Mouse (Mus musculus) myocyte (in vitro differentiated cells): ENCODE measurements around the gene Ankrd12. TPM values are rescaled to one million over a fixed set of nuclear protein-coding genes. Genes with fewer than 3 reads are reported as not detected.

Source experiments
- H3K27me3 ChIP-seq: one replicate; pipeline ENCODE4 v1.6.1; 2011; ENCODE audit not compliant: control insufficient read depth, insufficient read depth, insufficient read length
- H3K36me3 ChIP-seq: one replicate; pipeline ENCODE4 v1.6.1; 2011; ENCODE audit not compliant: control insufficient read depth, insufficient read depth
- H3K4me2 ChIP-seq: one replicate; pipeline ENCODE4 v1.6.1; 2011; ENCODE audit warnings: low read depth, control low read depth
- H3K4me3 ChIP-seq: one replicate; pipeline ENCODE4 v1.5.1; 2011; ENCODE audit warnings: mild to moderate bottlenecking, control low read depth, moderate library complexity
- H3K79me2 ChIP-seq: one replicate; pipeline ENCODE4 v1.6.1; 2011; ENCODE audit not compliant: control insufficient read depth, insufficient read depth
- H3ac ChIP-seq: one replicate; pipeline ENCODE4 v1.6.1; 2011; ENCODE audit not compliant: control insufficient read depth, insufficient read length
- CEBPB ChIP-seq: IDR thresholded peaks from 2 replicates; pipeline ENCODE4 v1.6.1; 2011; ENCODE audit warnings: mild to moderate bottlenecking, moderate library complexity; ENCODE audit not compliant: poor library complexity, insufficient read depth, severe bottlenecking
- E2F4 ChIP-seq: IDR thresholded peaks from one replicate; pipeline ENCODE4 v1.6.1; 2011; ENCODE audit warnings: mild to moderate bottlenecking, control low read depth, moderate library complexity; ENCODE audit not compliant: insufficient read depth
- MAX ChIP-seq: IDR thresholded peaks from one replicate; pipeline ENCODE4 v1.6.1; 2011; ENCODE audit warnings: low read depth, mild to moderate bottlenecking, control low read depth
- MYOD1 ChIP-seq, 3 experiments: IDR thresholded peaks; one replicate each; pipeline ENCODE4 v1.6.1; 2011; ENCODE audit warnings: control low read depth in 2 of 3, low read depth in 2 of 3, mild to moderate bottlenecking in 2 of 3, moderate library complexity in 1 of 3; ENCODE audit not compliant: insufficient read length in 2 of 3, control insufficient read depth in 1 of 3
- MYOG ChIP-seq, 3 experiments: IDR thresholded peaks; one replicate each; pipeline ENCODE4 v1.6.1; 2011; ENCODE audit warnings: control low read depth in 2 of 3, low read depth in 2 of 3, mild to moderate bottlenecking in 2 of 3; ENCODE audit not compliant: insufficient read length in 2 of 3, control insufficient read depth in 1 of 3, insufficient read depth in 1 of 3
- POLR2A ChIP-seq: IDR thresholded peaks from one replicate; pipeline ENCODE4 v1.6.1; 2011; ENCODE audit warnings: low read depth, mild to moderate bottlenecking, control low read depth, moderate library complexity; ENCODE audit not compliant: insufficient read length
- POLR2AphosphoS2 ChIP-seq: IDR thresholded peaks from one replicate; pipeline ENCODE4 v1.6.1; 2011; ENCODE audit warnings: low read depth, control low read depth; ENCODE audit not compliant: insufficient read length
- REST ChIP-seq: IDR thresholded peaks from one replicate; pipeline ENCODE4 v1.6.1; 2011; ENCODE audit warnings: mild to moderate bottlenecking, control low read depth, moderate library complexity; ENCODE audit not compliant: insufficient read depth, insufficient read length
- SRF ChIP-seq: IDR thresholded peaks from one replicate; pipeline ENCODE4 v1.6.1; 2011; ENCODE audit warnings: low read depth; ENCODE audit not compliant: control insufficient read depth, insufficient read length
- TCF12 ChIP-seq: IDR thresholded peaks from one replicate; pipeline ENCODE4 v1.6.1; 2011; ENCODE audit warnings: mild to moderate bottlenecking, control low read depth; ENCODE audit not compliant: poor library complexity, insufficient read depth, severe bottlenecking
- TCF3 ChIP-seq: IDR thresholded peaks from one replicate; pipeline ENCODE4 v1.6.1; 2011; ENCODE audit warnings: low read depth, control low read depth; ENCODE audit not compliant: insufficient read length
- USF1 ChIP-seq: IDR thresholded peaks from one replicate; pipeline ENCODE4 v1.6.1; 2011; ENCODE audit warnings: low read depth, mild to moderate bottlenecking, control low read depth, moderate library complexity
- polyA plus RNA-seq: library from polyadenylated mRNA; unstranded; fragments of >200 nt; fragmentation: generic; extraction: Trizol; gene quantifications from one replicate; pipeline ENCODE4 v1.2.1, GENCODE M21; 2012; ENCODE audit warnings: missing spikeins

The Ankrd12 gene
- polyA plus RNA-seq, 1 experiment = 2.7 TPM

DNA sequence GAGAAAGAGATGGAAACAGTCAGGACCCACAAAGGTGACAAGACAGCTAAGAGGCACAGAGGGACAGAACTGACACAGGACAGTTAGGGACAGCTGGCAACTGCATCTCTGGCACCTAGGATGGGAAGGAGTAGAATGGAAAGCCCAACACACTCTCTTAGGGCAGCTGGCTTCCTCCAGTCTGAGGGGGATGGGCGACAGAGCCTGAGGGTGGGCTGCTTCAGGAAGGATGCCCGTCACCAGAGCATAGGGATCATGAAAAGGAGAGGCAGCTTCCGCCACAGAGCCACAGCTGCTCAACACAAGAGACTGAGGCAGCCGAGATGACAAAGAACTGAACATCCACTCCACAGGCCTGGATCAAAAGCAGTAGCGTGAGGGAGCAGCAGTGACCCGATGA, 145.4 kb downstream of the Ankrd12 start:
- TF ChIP-seq MYOG (IDR thresholded peaks at IDR 0.05; ENCODE audit: control insufficient read depth in 1 of 3, insufficient read depth in 1 of 3, insufficient read length in 2 of 3, low read depth in 2 of 3) (peak in 1 of 3 experiments; percentile 4), POLR2A (no peak), MYOD1 (IDR thresholded peaks at IDR 0.05; ENCODE audit: control insufficient read depth in 1 of 3, insufficient read length in 2 of 3, low read depth in 2 of 3) (peak in 1 of 3 experiments; percentile 3)
- Histone ChIP-seq H3K36me3 (no peaks in the 10 kb centered on the region), H3K79me2 (no peaks in the 10 kb centered on the region), H3K4me2 (peak overlapping the region; percentile 27), H3K4me3 (no peak overlapping the region), H3K27me3 (no peaks in the 10 kb centered on the region), H3ac (no peak overlapping the region)

DNA sequence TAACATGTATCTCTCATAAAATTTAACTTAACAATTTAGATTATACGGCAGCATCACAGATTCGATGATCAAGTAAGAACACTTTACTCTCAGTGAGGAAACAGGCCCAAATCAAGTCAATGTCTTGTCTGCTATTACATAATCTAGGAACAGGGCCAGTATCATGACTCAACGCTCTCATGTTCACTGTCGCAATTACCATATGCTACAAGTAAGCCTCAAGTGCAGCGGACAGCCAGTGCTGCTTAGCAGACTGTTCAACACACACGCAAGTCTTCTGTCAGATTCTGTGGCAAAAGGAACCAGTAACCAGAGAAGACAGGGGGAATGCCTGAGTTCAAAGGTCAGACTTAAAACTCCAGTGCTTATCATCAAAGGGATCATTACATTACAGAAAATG, 145.9 kb downstream of the Ankrd12 start:
- Histone ChIP-seq H3ac (no peak overlapping the region), H3K27me3 (no peaks in the 10 kb centered on the region), H3K36me3 (no peaks in the 10 kb centered on the region), H3K4me3 (no peak overlapping the region), H3K79me2 (no peaks in the 10 kb centered on the region), H3K4me2 (peak overlapping the region; percentile 27)
- TF ChIP-seq USF1 (no peak), CEBPB (peak; percentile 80)

DNA sequence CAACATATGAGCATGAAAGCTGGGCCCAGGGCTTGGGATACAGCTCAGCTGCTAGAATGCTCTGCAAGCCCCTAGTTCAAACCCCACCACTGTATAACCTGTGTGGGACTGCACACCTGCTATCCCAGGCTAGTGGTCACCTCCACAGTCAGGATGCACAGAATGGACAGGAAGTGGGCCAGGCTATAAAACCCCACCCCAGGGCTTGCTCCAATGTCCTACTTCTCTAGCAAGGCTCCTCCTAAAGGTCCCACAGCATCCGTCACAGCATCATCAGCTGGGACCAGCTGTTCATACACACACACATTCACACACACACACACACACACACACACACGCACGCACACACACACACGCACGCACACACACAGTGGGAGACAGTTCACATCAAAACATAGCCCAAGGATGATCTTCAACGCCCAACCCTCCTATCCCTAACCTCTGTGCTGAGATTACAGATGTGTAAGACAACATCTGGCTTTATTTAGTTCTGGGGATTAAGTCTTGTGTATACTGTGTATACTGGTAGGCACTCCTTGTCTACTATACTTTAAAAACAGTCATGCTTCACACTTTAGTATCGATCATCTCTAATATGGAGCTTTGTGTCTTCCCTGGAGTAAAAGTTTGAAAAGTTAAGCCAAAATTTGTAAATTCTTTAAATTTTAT, 146.6 kb downstream of the Ankrd12 start:
- Histone ChIP-seq H3K4me3 (no peak overlapping the region), H3K36me3 (no peaks in the 10 kb centered on the region), H3ac (no peak overlapping the region), H3K79me2 (no peaks in the 10 kb centered on the region), H3K4me2 (no peak overlapping the region), H3K27me3 (no peaks in the 10 kb centered on the region)
- TF ChIP-seq MYOG (IDR thresholded peaks at IDR 0.05; ENCODE audit: control insufficient read depth in 1 of 3, insufficient read depth in 1 of 3, insufficient read length in 2 of 3, low read depth in 2 of 3) (no peak), MYOD1 (IDR thresholded peaks at IDR 0.05; ENCODE audit: control insufficient read depth in 1 of 3, insufficient read length in 2 of 3, low read depth in 2 of 3) (no peak), CEBPB (no peak), E2F4 (no peak), SRF (no peak), REST (no peak), MAX (no peak), POLR2A (no peak)

DNA sequence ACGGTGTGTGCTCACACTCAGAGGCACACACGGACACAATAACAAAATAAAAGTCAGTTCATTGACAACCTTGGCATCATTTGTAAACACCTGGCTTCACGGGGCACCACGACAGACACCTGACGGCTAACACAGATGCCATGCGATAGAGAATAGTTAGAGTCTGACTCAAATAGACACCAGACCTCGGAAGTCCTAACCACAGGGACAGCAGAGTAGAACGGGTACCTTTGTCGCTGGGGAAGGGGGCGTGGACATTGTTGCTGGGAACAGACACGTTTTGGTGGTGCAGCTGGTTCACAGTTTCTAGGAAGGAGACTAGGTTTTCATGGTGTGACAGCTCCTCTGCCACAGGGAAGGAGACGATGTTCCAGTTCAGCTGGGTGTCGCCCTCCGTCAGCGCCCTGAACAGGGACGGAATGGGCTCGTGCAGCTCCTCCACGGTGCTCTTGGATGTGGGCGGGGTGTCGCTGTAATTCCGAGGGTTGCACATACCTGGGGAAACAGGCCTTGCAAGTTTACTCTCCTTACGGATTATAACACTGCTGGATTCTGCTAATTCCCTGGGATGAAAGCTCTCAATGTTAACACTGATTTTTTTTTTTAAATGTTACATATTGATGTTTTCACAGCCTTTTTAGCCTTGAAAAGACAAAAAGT, 147.4 kb downstream of the Ankrd12 start:
- no peak overlapping the region for H3ac ChIP-seq
- H3K27me3 ChIP-seq = no peaks in the 10 kb centered on the region
- H3K36me3 ChIP-seq = no peaks in the 10 kb centered on the region
- no peak overlapping the region for H3K4me3 ChIP-seq
- no peak overlapping the region for H3K4me2 ChIP-seq
- H3K79me2 ChIP-seq = no peaks in the 10 kb centered on the region
- TF ChIP-seq MYOG (IDR thresholded peaks at IDR 0.05; ENCODE audit: control insufficient read depth in 1 of 3, insufficient read depth in 1 of 3, insufficient read length in 2 of 3, low read depth in 2 of 3) (no peak), E2F4 (no peak), MAX (no peak), REST (no peak), USF1 (no peak), POLR2A (no peak), TCF3 (no peak), POLR2AphosphoS2 (no peak), CEBPB (no peak), MYOD1 (IDR thresholded peaks at IDR 0.05; ENCODE audit: control insufficient read depth in 1 of 3, insufficient read length in 2 of 3, low read depth in 2 of 3) (no peak), SRF (no peak), TCF12 (no peak)

DNA sequence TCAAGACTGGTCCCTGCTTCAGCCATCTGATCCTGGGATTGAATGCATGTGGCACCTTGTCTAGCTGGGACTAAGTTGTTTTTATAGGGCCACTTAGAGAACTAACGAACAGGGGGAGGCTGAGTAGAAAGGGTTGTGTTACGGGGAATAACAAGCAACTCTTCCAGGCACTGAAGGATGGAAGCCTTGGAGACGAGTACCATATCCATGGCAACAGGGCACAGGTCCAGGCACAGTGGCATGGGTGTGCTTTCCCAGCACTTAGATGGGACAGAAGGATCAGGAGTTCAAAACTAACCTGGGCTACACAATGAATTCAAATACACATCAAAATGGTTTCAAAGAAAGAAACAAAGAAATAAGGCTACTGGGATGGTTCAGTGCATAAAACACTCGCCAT, 149.8 kb downstream of the Ankrd12 start:
- H3K27me3 ChIP-seq = no peaks in the 10 kb centered on the region
- no peak overlapping the region for H3ac ChIP-seq
- H3K36me3 ChIP-seq = no peaks in the 10 kb centered on the region
- no peak overlapping the region for H3K4me3 ChIP-seq
- TF ChIP-seq REST = no peak
- no peaks in the 10 kb centered on the region for H3K79me2 ChIP-seq
- H3K4me2 ChIP-seq = no peak overlapping the region

DNA sequence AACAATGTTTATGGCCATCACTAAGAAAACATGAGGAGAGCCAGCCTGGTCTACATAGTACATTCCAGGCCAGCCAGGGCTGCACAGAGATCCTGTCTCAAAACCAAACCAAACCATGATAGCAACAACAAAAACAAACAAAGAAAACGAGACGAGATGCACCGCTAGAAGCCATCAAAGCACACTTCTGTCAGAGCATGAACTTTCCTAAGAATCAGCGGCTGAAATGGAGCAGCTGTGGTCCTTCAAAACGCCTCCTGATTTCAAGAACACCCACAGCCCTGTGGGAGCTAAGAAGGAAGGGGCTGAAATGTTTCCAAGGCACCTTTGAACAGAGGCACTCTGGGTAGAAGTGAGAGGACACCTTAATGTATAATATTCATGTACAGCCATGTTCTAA, 152.7 kb downstream of the Ankrd12 start:
- Histone ChIP-seq H3ac (no peak overlapping the region), H3K27me3 (no peaks in the 10 kb centered on the region), H3K4me3 (no peak overlapping the region), H3K4me2 (no peak overlapping the region), H3K79me2 (no peaks in the 10 kb centered on the region), H3K36me3 (no peaks in the 10 kb centered on the region)
- no peak for TF ChIP-seq TCF3
- no peak for TF ChIP-seq MYOD1 (IDR thresholded peaks at IDR 0.05; ENCODE audit: control insufficient read depth in 1 of 3, insufficient read length in 2 of 3, low read depth in 2 of 3)
- no peak for TF ChIP-seq SRF
- no peak for TF ChIP-seq POLR2A
- TF ChIP-seq TCF12 = no peak
- no peak for TF ChIP-seq REST
- no peak for TF ChIP-seq POLR2AphosphoS2
- TF ChIP-seq MYOG (IDR thresholded peaks at IDR 0.05; ENCODE audit: control insufficient read depth in 1 of 3, insufficient read depth in 1 of 3, insufficient read length in 2 of 3, low read depth in 2 of 3) = no peak
- no peak for TF ChIP-seq USF1
- no peak for TF ChIP-seq MAX
- no peak for TF ChIP-seq CEBPB
- TF ChIP-seq E2F4 = no peak
